Mouse (Mus musculus) spleen, adult 2 months (tissue): ENCODE results near the gene Ccdc120. TPM values are rescaled to one million over a fixed set of nuclear protein-coding genes. Genes with fewer than 3 reads are reported as not detected.
"Not testable (repeated sequence)": the region's sequence is repeated elsewhere in the genome, so short reads cannot be mapped to it uniquely, and the experiment has no call there.

Experiments
- DNase-seq, 2 experiments: peaks; one replicate each; pipeline versions ENCODE4 v3.0.0 to v3.0.0-alpha.2; 2012 to 2021; ENCODE audit warnings: low spot score in 2 of 2, low read depth in 1 of 2
- H3K27ac ChIP-seq: fragments of 200-500 bp; 2 replicates; pipeline ENCODE4 v1.5.1; 2012; ENCODE audit warnings: low read length, inconsistent platforms; ENCODE audit not compliant: insufficient read depth
- H3K27me3 ChIP-seq: fragments of 200-500 bp; 2 replicates; pipeline ENCODE4 v1.6.1; 2012; ENCODE audit warnings: mild to moderate bottlenecking, moderate library complexity, low read length, inconsistent platforms; ENCODE audit not compliant: control insufficient read depth, insufficient read depth
- H3K36me3 ChIP-seq: fragments of 200-500 bp; 2 replicates; pipeline ENCODE4 v1.6.1; 2012; ENCODE audit warnings: mild to moderate bottlenecking, low read length, inconsistent platforms; ENCODE audit not compliant: control insufficient read depth, insufficient read depth
- H3K4me1 ChIP-seq: fragments of 200-500 bp; 2 replicates; pipeline ENCODE4 v1.6.1; 2011; ENCODE audit warnings: inconsistent platforms; ENCODE audit not compliant: control insufficient read depth, insufficient read depth, insufficient read length
- H3K4me3 ChIP-seq: fragments of 200-500 bp; 2 replicates; pipeline ENCODE4 v1.5.1; 2011; ENCODE audit warnings: mild to moderate bottlenecking, inconsistent platforms; ENCODE audit not compliant: insufficient read depth, insufficient read length; ENCODE audit errors: extremely low read depth
- CTCF ChIP-seq: fragments of 200-500 bp; IDR thresholded peaks from 2 replicates; pipeline ENCODE4 v1.5.1; 2011; ENCODE audit warnings: mild to moderate bottlenecking, inconsistent platforms; ENCODE audit not compliant: insufficient read depth, insufficient read length, insufficient replicate concordance; ENCODE audit errors: extremely low read depth
- POLR2A ChIP-seq: fragments of 200-500 bp; IDR thresholded peaks from 2 replicates; pipeline ENCODE4 v1.6.1; 2011; ENCODE audit warnings: low read depth, low read length, inconsistent platforms
- WGBS: fragments of 180-500 bp; shearing (Covaris S2); methylation state at CpG from one replicate; pipeline ENCODE4 v1.1.7; 2018; 5-methylcytosine and 5-hydroxymethylcytosine counted together
- polyA plus RNA-seq: library from polyadenylated mRNA; depleted of rRNA; stranded (reverse); fragments of >200 nt; gene quantifications from 2 replicates; pipeline ENCODE4 v1.2.3, GENCODE M21; 2012

Ccdc120 gene
- polyA plus RNA-seq, 1 experiment: 1.6 TPM

GRCm38 (mm10) chrX:7762137-7762920 lies 11.6 kb upstream of the Ccdc120 start, which contains the start of gene Tfe3:
Gene Tfe3, plus strand, starts transcription at chrX:7762560.
- 32% methylated on average over 38 of the region's 38 CpGs for WGBS
- H3K27ac ChIP-seq: peak within 1 kb of the TSS; percentile 82
- H3K4me1 ChIP-seq: peaks cover 2% of the 10 kb centered on the region; the same call in 1 of the 2 replicates
- peaks cover 5% of the 10 kb centered on the region for H3K36me3 ChIP-seq
- TF ChIP-seq CTCF (no peak), POLR2A (peak; percentile 51)
- DNase-seq: peak; percentile 79
- peak within 1 kb of the TSS; percentile 86 for H3K4me3 ChIP-seq
- H3K27me3 ChIP-seq: no peaks in the 10 kb centered on the region

DNA sequence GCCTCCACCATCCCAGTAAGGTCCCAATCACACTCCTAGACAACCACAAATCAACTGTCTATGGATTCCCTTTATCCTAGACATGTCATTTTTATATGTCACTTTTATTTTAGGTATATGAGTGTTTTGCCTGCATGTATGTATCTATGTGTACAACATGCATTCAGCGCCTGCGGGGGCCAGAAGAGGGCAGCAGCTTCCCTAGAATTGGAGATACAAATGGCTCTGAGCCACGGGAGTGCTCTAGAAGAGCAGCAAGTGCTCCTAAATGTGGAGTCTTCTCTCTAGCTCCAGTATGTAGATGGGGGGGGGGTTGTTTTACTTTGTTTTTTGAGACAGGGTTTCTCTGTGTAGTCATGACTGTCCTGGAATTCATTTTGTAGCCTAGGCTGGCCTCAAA lies 2.9 kb upstream of the Ccdc120 start:
- not testable (repeated sequence) for H3K36me3 ChIP-seq, H3K4me1 ChIP-seq, H3K4me3 ChIP-seq, H3K27ac ChIP-seq, H3K27me3 ChIP-seq
- 19% methylated on average over 3 of the region's 3 CpGs for WGBS
- DNase-seq: peak in 1 of 2 experiments; percentile 26

DNA sequence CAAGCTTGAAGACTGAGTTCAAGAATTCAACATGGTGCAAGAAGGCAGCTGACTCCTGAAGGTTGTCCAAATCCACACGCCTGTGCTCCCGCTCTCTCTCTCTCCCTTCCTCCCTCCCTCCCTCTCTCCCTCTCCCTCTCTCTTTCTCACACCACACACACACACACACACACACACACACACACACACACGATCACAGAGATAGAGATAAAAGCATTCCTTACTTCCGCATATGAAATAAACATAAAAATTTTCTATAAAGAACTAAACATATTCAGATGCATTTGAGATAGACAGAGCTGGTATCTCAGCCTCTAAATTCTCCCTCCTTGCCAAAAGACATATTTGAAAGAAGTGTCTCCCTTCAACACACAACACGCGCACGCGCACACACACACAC lies 5.3 kb downstream of the Ccdc120 start:
- 89% methylated on average over 8 of the region's 8 CpGs for WGBS
- no peak for DNase-seq
- Histone ChIP-seq H3K27me3 (peaks cover 1% of the 10 kb centered on the region; the same call in 1 of the 2 replicates), H3K4me3 (no peak overlapping the region), H3K4me1 (peaks cover under 1% of the 10 kb centered on the region; the same call in 1 of the 2 replicates), H3K27ac (no peak overlapping the region), H3K36me3 (no peaks in the 10 kb centered on the region)
- no peak for TF ChIP-seq CTCF
- no peak for TF ChIP-seq POLR2A

DNA sequence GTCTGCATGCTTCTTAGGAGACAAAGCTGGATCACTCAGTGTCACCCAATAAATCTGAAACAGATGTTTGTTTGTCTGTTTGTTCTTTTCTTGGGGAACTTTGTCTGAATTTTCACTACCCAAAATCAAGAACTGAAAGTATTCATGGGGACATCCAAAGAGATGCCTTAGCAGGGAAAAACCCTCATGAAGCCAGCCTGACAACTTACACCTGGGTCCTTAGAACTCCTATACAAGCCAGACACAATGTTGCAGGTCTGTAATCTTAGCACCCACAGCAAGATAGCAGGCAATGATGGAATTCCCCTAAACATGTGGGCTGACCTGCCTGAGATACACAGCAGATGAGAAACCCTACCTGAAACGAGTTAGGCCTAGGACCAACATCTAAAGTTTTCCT lies 5.8 kb downstream of the Ccdc120 start:
- no peak for DNase-seq
- H3K4me3 ChIP-seq: no peak overlapping the region
- no peaks in the 10 kb centered on the region for H3K4me1 ChIP-seq
- no peak for TF ChIP-seq CTCF
- TF ChIP-seq POLR2A: no peak
- no peaks in the 10 kb centered on the region for H3K36me3 ChIP-seq
- 57% methylated on average over 1 of the region's 1 CpGs for WGBS
- H3K27me3 ChIP-seq: no peaks in the 10 kb centered on the region
- no peak overlapping the region for H3K27ac ChIP-seq

DNA sequence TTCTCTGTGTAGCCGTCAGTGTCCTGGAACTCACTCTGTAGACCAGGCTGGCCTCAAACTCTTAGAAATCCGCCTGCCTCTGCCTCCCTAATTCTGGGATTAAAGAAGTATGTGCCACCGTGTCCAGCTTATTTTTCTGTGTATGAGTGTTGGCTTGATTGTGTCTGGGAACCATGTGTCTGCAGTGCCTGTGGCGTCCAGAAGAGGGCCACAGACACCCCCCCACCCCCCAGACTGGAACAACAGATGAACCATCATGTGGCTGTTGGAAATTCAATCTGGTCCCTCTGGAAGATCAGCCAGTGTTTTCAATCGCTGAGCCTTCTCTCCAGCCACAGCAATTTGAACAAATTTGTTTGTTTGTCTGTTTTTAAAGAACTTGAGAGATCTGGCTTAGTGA lies 7.2 kb downstream of the Ccdc120 start:
- TF ChIP-seq CTCF (peak; percentile 7; the same call in 1 of the 2 replicates), POLR2A (no peak)
- H3K27ac ChIP-seq: no peak overlapping the region
- WGBS: 57% methylated on average over 5 of the region's 5 CpGs
- no peak overlapping the region for H3K4me3 ChIP-seq
- H3K27me3 ChIP-seq: no peaks in the 10 kb centered on the region
- no peak for DNase-seq
- H3K4me1 ChIP-seq: no peaks in the 10 kb centered on the region
- no peaks in the 10 kb centered on the region for H3K36me3 ChIP-seq

GRCm38 (mm10) chrX:7741103-7741502 lies 9.6 kb downstream of the Ccdc120 start:
- Histone ChIP-seq H3K4me1 (no peaks in the 10 kb centered on the region), H3K36me3 (no peaks in the 10 kb centered on the region), H3K4me3 (no peak overlapping the region), H3K27ac (no peak overlapping the region), H3K27me3 (no peaks in the 10 kb centered on the region)
- TF ChIP-seq POLR2A (no peak), CTCF (no peak)
- 84% methylated on average over 5 of the region's 5 CpGs for WGBS
- no peak for DNase-seq

GRCm38 (mm10) chrX:7740082-7740819 lies 10.5 kb downstream of the Ccdc120 start:
- TF ChIP-seq POLR2A: no peak
- no peak for TF ChIP-seq CTCF
- H3K4me3 ChIP-seq: no peak overlapping the region
- no peak for DNase-seq
- H3K4me1 ChIP-seq: no peaks in the 10 kb centered on the region
- H3K27me3 ChIP-seq: no peaks in the 10 kb centered on the region
- no peaks in the 10 kb centered on the region for H3K36me3 ChIP-seq
- 79% methylated on average over 10 of the region's 10 CpGs for WGBS
- no peak overlapping the region for H3K27ac ChIP-seq
